Mouse (Mus musculus): Measurements from ENCODE around the gene Hopx. TPM values are rescaled to one million over a fixed set of nuclear protein-coding genes. Genes with fewer than 3 reads are reported as not detected.

Hopx gene
- polyA plus RNA-seq, 1 experiment from 2014 or later: 0.37 TPM

DNA sequence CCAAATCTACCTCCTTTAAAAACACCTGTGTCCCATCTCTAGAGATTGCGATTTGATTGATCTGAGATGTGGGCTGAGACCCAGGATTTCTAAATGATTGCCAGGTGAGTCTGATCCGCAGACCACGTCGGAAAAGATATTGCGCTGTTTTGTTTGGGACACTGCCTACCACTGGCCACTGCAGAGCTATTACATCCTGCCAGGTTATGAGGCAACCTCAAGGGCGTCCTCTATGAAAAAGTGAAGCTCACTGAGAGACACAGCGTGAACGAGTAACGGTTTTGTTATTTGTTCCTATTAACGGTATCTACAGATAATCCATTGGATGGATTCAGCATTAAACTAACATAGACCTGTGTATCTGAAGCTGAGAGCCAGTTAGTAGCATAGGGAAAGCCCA, 76.5 kb downstream of the Hopx start:
- Histone ChIP-seq H3K27me3 (ENCODE audit: control insufficient read depth, insufficient read depth, low read length) (no peaks in the 10 kb centered on the region), H3K4me1 (ENCODE audit: control insufficient read depth, insufficient read depth, low read length) (no peaks in the 10 kb centered on the region), H3K9ac (ENCODE audit: low read length) (no peak overlapping the region), H3K9me3 (ENCODE audit: control insufficient read depth, low read length) (no peaks in the 10 kb centered on the region), H3K4me2 (no peak overlapping the region), H3K4me3 (ENCODE audit: low read depth, low read length) (no peak overlapping the region), H3K27ac (ENCODE audit: low read depth, low read length) (no peak overlapping the region), H3K36me3 (ENCODE audit: control insufficient read depth, insufficient read depth, low read length) (no peaks in the 10 kb centered on the region)
- no peak for DNase-seq (ENCODE audit: low spot score, missing footprints)
- 91% methylated on average over 10 of the region's 10 CpGs for WGBS
- ATAC-seq (ENCODE audit: low FRiP score): no peak

Other genes with a start within 250 kb of the Hopx start
- 15.6 and 17.3 TPM in 2 replicates for gene Aasdh, start 209.6 kb downstream of the Hopx start, polyA plus RNA-seq (2014; fragmentation: Nextera tagmentation; extraction: Ambion mirVana)
- 417 and 427 TPM in 2 replicates for gene Paics, start 163.8 kb downstream of the Hopx start, polyA plus RNA-seq (2014; fragmentation: Nextera tagmentation; extraction: Ambion mirVana)
- 39.5 and 39.6 TPM in 2 replicates for gene Ppat, start 163.5 kb downstream of the Hopx start, polyA plus RNA-seq (2014; fragmentation: Nextera tagmentation; extraction: Ambion mirVana)
- 71.9 and 74.5 TPM in 2 replicates for gene Srp72, start 140.4 kb downstream of the Hopx start, polyA plus RNA-seq (2014; fragmentation: Nextera tagmentation; extraction: Ambion mirVana)
- 0.37 TPM in 1 of 2 replicates, not detected in the other for gene Arl9, start 111.1 kb downstream of the Hopx start, polyA plus RNA-seq (2014; fragmentation: Nextera tagmentation; extraction: Ambion mirVana)
- gene Thegl, start 99.1 kb downstream of the Hopx start, polyA plus RNA-seq (2014; fragmentation: Nextera tagmentation; extraction: Ambion mirVana): not detected in 2 replicates
- gene Spink2, start 96.3 kb upstream of the Hopx start, polyA plus RNA-seq (2014; fragmentation: Nextera tagmentation; extraction: Ambion mirVana): 0.55 and 0.68 TPM in 2 replicates
- 18.4 and 21.6 TPM in 2 replicates for gene Rest, start 150.4 kb upstream of the Hopx start, polyA plus RNA-seq (2014; fragmentation: Nextera tagmentation; extraction: Ambion mirVana)
- gene Noa1, start 195.0 kb upstream of the Hopx start, polyA plus RNA-seq (2014; fragmentation: Nextera tagmentation; extraction: Ambion mirVana): 34.1 and 36.6 TPM in 2 replicates
- gene Polr2b, start 195.0 kb upstream of the Hopx start, polyA plus RNA-seq (2014; fragmentation: Nextera tagmentation; extraction: Ambion mirVana): 113 and 124 TPM in 2 replicates

All from midbrain, embryonic 11.5 days (tissue).